Mouse (Mus musculus): ENCODE data around the gene Paqr3. TPM values are rescaled to one million over a fixed set of nuclear protein-coding genes. Genes with fewer than 3 reads are reported as not detected.

Gene Paqr3
- total RNA-seq (2021) = 10 to 100 TPM; 26.4 to 27.4 TPM
- long read RNA-seq, experiment 1, partial matches to known transcripts = 5 of 10 reads
- long read RNA-seq, experiment 1, other reads (novel, unspliced or antisense) = 3 of 10 reads
- long read RNA-seq, experiment 2, transcript Paqr3-203 (7 exons, 2,257 nt) = major isoform, 5 of 23 reads
- long read RNA-seq, experiment 2, partial matches to known transcripts = 11 of 23 reads
- long read RNA-seq, experiment 2, other reads (novel, unspliced or antisense) = 7 of 23 reads

- DNase-seq (ENCODE audit: low spot score in 2 of 2) = peak; percentile 97
Measured at GRCm38 (mm10) chr5:97111207-97111910, at the start of gene Paqr3. Paqr3 (minus strand) TSS chr5:97111596.

- DNase-seq (ENCODE audit: low spot score in 2 of 2) = no peak
Measured at GRCm38 (mm10) chr5:97154688-97155087, 43.3 kb upstream of the Paqr3 start.

- DNase-seq (ENCODE audit: low spot score in 2 of 2) = no peak
Measured at GRCm38 (mm10) chr5:97135331-97135730, 23.9 kb upstream of the Paqr3 start.

- DNase-seq (ENCODE audit: low spot score in 2 of 2) = peak in 1 of 2 experiments; percentile 29
Measured at GRCm38 (mm10) chr5:97129589-97129988, 18.2 kb upstream of the Paqr3 start.

GRCm38 (mm10) chr5:97128242-97129226, 17.1 kb upstream of the Paqr3 start:
- peak; percentile 47 to 74 for DNase-seq (ENCODE audit: low spot score in 2 of 2)

- no peak for DNase-seq (ENCODE audit: low spot score in 2 of 2)
Measured at GRCm38 (mm10) chr5:97127284-97127683, 15.9 kb upstream of the Paqr3 start.

GRCm38 (mm10) chr5:97126005-97126404, 14.6 kb upstream of the Paqr3 start:
- peak; percentile 22 to 69 for DNase-seq (ENCODE audit: low spot score in 2 of 2)

- no peak for DNase-seq (ENCODE audit: low spot score in 2 of 2)
Measured at GRCm38 (mm10) chr5:97125459-97125970, 14.1 kb upstream of the Paqr3 start.

- no peak for DNase-seq (ENCODE audit: low spot score in 2 of 2)
Measured at GRCm38 (mm10) chr5:97124977-97125376, 13.6 kb upstream of the Paqr3 start.

- peak in 1 of 2 experiments; percentile 22 for DNase-seq (ENCODE audit: low spot score in 2 of 2)
Measured at GRCm38 (mm10) chr5:97110697-97111096, 699 bp downstream of the Paqr3 start.

- no peak for DNase-seq (ENCODE audit: low spot score in 2 of 2)
Measured at GRCm38 (mm10) chr5:97110133-97110532, 1.3 kb downstream of the Paqr3 start.

- DNase-seq (ENCODE audit: low spot score in 2 of 2) = no peak
Measured at GRCm38 (mm10) chr5:97108333-97108732, 3.1 kb downstream of the Paqr3 start.

GRCm38 (mm10) chr5:97099954-97100353, 11.4 kb downstream of the Paqr3 start:
- no peak for DNase-seq (ENCODE audit: low spot score in 2 of 2)

GRCm38 (mm10) chr5:97097631-97098041, 13.8 kb downstream of the Paqr3 start:
- DNase-seq (ENCODE audit: low spot score in 2 of 2) = no peak

GRCm38 (mm10) chr5:97095335-97095734, 16.1 kb downstream of the Paqr3 start:
- DNase-seq (ENCODE audit: low spot score in 2 of 2) = no peak

- no peak for DNase-seq (ENCODE audit: low spot score in 2 of 2)
Measured at GRCm38 (mm10) chr5:97092970-97093369, 18.4 kb downstream of the Paqr3 start.

GRCm38 (mm10) chr5:97090034-97090784, 21.2 kb downstream of the Paqr3 start:
- DNase-seq (ENCODE audit: low spot score in 2 of 2) = no peak

- DNase-seq (ENCODE audit: low spot score in 2 of 2) = no peak
Measured at GRCm38 (mm10) chr5:97089426-97089825, 22.0 kb downstream of the Paqr3 start.

GRCm38 (mm10) chr5:97088231-97088630, 23.2 kb downstream of the Paqr3 start:
- DNase-seq (ENCODE audit: low spot score in 2 of 2) = no peak

- no peak for DNase-seq (ENCODE audit: low spot score in 2 of 2)
Measured at GRCm38 (mm10) chr5:97087746-97088145, 23.6 kb downstream of the Paqr3 start.

Data from layer of hippocampus, postnatal 14 days (tissue).